Mouse (Mus musculus): Measurements from ENCODE around the gene Prmt2.

Gene Prmt2

DNA sequence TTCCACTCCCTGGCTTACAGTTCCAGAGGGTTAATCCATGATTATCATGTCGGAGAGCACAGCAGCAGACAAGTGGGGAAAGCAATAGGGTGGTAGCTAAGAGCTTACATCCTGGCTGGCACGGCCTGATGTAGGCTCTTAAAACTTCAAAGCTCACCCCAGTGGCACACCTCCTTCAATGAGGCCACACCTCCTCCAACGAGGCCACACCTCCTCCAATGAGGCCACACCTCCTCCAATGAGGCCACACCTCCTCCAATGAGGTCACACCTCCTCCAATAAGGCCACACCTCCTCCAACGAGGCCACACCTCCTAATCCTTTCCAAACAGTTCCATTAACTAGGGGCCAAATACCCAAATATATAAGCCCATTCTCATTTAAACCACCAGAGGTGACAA lies 23.5 kb downstream of the Prmt2 start:
- DNase-seq: no peak

DNA sequence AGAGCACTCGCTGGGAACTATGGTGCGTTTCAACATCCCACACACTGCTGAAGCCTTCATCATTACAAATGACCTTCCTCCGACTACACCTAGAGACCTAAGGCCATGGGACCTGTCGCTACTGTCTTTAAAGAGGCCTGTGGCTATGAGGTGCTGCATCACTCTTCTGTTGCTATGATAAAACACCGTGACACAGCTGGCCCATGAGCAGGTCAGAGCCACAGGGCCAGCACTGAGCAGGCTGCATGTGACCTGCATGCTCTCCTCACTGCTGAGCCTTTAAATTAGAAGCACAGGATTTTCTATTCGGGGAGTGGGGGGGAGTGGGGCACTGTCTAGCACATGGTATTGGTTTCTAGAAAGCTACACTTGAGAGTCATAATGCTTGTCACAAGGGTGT lies 25.5 kb downstream of the Prmt2 start:
- no peak for DNase-seq

DNA sequence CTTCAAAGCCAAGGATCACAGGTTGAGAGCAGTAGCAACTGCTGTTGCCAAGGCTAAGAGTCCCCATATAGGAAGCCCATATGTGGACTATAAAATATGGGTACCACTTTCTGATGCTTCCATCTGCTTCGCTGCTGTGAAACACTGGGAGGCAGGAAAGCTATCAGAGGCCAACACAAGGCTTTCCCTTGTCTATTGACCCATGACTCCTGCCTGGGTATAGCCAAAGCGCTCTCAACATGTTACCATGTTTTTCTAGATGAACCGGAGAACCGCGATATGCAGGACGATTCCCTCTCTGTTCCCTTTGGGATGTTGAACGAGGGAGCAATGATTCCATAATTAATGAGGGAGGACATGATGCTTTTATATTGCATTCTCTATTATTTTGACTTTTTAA lies 26.9 kb downstream of the Prmt2 start:
- no peak for DNase-seq

DNA sequence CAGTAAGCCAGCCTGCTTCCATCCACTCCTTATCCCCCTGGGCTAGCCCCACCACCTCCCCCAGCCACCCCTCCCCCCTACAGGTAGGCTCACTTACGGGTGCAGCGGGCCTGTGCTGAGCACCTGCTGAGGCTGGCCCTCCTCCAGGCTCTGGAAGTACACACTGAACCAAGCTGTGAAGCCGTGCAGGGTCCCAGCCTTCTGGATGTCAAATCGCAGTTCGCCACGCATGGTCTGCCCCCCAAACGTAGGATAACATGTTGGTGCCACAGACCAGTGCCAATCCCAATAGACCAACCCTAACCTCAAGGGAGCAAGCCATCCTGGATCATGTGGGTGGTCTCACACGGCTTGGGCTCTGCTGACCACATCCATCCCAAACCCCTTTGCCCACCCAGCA lies 28.4 kb downstream of the Prmt2 start:
- DNase-seq: no peak

DNA sequence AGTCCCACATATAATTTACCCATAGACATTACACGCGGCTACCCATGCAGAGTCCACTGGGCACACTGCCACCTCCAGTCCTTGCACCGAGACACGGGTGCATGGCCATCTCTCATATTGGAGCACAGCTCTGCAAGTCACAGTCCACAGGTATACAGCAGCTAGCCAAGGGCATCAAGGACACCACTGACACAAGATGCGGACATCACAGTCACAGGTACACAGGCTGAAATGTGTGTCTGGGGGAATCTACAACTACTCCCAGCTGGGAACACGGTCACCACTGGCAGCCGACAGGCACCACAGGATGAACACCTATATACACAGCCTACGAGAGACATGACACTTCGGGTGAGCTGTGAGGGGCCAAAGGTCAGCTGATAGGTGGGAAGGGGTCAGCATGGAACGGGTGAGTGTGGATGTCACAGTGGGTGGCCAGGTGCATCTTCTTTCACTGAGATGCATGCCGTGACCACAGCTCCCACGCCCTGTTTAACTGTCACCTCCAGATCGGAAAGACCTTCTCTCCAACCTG lies 30.3 kb downstream of the Prmt2 start:
- no peak for DNase-seq

DNA sequence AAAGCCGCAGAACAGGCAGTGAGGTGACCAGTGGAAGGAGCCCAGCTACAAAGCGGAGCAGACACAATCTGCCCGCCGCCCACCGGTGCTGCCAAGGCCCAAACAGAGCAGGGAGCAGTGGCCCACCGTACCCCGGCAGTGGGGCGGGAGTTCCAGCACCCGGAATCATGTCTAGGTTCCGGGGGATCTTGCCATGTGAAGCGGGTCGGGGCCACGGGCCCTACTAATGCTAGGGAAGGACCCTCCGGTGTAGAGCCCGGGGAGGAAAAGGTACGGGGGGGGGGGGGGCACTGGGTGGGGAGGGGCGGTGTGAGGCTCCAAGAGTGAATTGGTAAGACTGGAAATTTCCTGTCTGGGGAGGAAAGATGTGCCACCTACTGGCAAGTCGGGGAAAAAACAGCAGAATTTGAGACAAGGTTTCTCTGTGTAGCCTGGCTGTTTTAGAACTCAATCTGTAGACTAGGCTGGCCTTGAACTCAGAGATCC lies 33.8 kb downstream of the Prmt2 start:
- DNase-seq: peak; percentile 48

DNA sequence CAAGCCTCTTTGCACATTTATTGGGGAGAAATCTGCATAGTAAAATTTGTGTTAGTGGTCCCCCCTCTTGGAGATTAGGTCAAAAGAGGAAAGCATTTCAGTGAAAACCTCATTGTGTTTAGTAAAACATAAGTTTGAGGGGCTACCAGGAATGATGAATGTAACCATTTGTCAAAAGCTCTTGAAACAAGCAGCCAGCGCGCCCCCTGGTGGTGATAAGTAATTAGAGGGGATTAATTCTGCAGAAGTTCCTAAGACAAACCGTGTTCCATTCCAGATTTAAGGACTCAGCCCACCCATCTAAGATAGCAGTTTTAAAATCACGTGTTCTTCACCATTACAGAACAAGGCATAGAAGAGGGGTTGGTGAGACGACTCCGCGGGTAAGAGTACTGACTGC lies 35.7 kb downstream of the Prmt2 start:
- peak; percentile 85 for DNase-seq

DNA sequence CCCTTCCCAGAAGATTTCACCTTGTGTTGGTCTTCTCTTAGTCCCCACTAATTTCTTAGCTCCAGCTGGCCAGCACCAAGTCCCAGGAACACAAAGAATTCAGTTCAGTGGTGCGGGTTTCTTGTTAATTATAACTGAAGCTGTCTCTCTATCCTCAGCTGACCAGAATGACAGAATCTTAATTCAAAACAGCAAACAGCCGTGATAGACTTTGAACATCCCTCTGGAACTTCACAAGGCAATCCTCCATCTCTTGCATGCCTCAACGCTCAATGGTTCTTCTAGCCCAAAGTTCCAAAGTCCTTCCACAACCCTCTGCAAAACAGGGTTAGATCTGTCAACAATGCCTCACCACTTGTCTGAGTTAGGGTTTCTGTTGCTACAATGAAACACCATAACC lies 36.2 kb downstream of the Prmt2 start:
- no peak for DNase-seq

DNA sequence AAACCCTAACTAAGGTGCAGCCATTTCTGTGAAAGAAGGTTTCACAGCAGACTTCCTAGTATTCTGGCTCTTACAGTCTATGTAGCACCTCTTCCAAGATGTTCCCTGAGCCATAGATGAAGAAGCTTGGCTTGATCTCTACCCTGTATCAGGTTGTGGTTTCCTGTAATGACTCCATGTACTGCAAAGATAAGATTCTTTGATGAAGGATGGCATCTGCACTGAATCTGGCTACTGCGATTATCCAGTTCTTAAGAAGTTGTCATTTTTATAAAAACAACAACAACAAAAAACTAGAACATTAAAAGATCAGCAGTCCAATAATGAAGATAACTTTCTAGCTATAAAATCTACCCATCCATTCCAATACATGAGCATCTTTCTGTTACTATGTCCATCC lies 49.7 kb downstream of the Prmt2 start:
- DNase-seq: no peak

DNA sequence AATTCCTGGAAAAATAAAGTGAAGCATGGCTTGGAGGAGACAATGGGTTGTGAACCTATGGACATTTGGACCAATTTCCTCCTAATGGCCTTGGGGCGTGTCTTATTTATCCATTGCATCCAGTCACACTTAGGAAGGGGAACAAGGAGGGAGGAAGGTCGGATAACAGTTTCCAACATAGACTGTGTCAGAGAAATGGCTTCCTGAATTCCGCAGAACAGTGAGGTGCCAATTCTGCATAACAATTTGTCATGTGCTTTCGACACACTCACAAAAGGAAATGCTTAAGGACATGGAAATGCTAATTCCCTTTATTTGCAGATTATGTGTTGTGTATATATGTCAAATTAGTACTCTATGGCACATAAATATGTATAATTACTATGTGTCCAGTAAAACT lies 52.4 kb downstream of the Prmt2 start:
- DNase-seq: no peak

DNA sequence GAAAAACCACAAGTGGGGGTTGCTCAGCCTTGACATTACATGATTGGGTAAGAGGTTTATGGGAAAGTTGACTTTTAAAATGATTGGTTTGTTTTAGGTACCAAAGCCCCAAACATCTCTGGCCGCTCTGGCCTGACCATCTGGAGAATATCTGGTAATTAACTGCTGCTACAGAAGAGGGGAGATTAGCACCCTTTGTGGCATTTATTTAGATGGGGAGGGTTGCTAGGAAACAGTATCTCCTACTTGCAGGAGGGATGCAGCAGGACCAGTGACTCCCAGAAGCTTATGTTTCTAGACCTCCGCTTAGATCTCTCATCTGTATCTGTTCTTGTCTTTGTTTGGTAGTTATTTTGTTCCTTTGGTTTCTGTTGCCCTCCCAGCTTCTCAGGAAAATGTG lies 62.8 kb downstream of the Prmt2 start:
- no peak for DNase-seq

DNA sequence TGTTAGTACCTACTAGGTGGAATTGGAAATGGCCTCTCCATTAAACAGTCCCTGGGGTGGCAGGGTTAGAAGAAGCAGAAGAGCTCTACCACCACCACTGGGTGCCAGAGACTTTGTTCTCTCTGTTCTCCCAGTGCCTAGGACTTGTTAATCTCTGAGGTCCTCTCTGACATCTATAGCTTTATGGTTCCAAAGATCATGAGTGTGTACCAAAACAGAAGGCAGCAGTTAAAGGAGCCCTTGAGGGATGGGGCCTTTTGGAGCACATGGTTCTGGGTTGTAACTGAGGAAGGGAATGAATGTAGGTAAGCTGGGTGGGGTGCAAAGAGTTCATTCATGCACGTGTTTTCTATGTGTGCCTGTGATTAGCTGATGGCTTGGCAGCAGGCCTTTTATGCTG lies 79.7 kb downstream of the Prmt2 start:
- DNase-seq: no peak

DNA sequence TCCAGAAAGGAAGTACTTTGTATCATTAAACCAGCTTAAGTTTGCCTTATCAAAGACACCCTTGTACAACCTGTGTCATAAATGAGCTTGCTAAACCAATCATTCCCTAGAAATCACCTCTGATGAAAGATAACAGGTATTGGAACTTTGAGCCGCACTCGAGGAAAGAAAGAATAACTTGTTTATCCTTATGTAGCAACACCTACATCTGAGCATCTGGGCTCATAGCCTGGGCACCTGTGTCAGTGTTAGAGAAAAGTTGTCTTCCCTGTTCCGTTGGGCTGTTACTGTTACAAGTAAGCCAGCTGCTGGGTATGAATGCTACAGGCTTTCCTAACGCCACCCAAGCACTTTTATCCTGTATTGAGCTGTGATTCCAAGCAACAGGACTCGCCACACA lies 80.1 kb downstream of the Prmt2 start:
- DNase-seq: no peak
